Mouse (Mus musculus) gastrocnemius, postnatal 14 days (tissue): Measurements from ENCODE around the gene Prkaca. TPM values are rescaled to one million over a fixed set of nuclear protein-coding genes. Genes with fewer than 3 reads are reported as not detected.
A peak's percentile ranks its signal among the peaks of the same experiment; 100 is the strongest.

Experiments used
- DNase-seq: peaks from one replicate; pipeline ENCODE4 v3.0.0; 2021; ENCODE audit warnings: mixed read lengths
- intact Hi-C: fragments of 180-260 bp; cut with DNase I; formaldehyde crosslinking; loops from one replicate; pipeline ENCODE4 v1.15.1; 2025; ENCODE audit warnings: low total_unique reads
- microRNA-seq, 2 experiments: library from miRNA; unstranded; fragments of <30 nt; microRNA quantifications; one replicate each; pipeline ENCODE4 v1.2.0; 2021
- total RNA-seq, 2 experiments: library from RNA; stranded (reverse); gene quantifications; 2 replicates each; pipeline ENCODE4 v1.2.3; 2021

Gene Prkaca
- total RNA-seq, 2 experiments from 2014 or later: 319 to 324 TPM

GRCm38 (mm10) chr8:84021569-84021968, 48.8 kb downstream of the Prkaca start:
- intact Hi-C loops: no loop called here
- no peak for DNase-seq

- peak; percentile 70 for DNase-seq
Observed at GRCm38 (mm10) chr8:84023085-84023484, 50.3 kb downstream of the Prkaca start.

GRCm38 (mm10) chr8:84023631-84024030, 50.8 kb downstream of the Prkaca start:
- DNase-seq: no peak
- intact Hi-C loops: no loop called here

More at GRCm38 (mm10) chr8:84023085-84023484, 50.3 kb downstream of the Prkaca start:
- intact Hi-C loops: no loop called here

GRCm38 (mm10) chr8:84024171-84024570, 51.4 kb downstream of the Prkaca start:
- DNase-seq: peak; percentile 64
- intact Hi-C loops: no loop called here

- DNase-seq: peak; percentile 71
- intact Hi-C loops: no loop called here
Observed at GRCm38 (mm10) chr8:84025863-84026262, 53.1 kb downstream of the Prkaca start.

- intact Hi-C loops: no loop called here
Observed at GRCm38 (mm10) chr8:84027449-84027848, 54.7 kb downstream of the Prkaca start.

GRCm38 (mm10) chr8:84029272-84029671, 56.5 kb downstream of the Prkaca start:
- intact Hi-C loops: no loop called here
- no peak for DNase-seq

More at GRCm38 (mm10) chr8:84027449-84027848, 54.7 kb downstream of the Prkaca start:
- no peak for DNase-seq

- intact Hi-C loops: no loop called here
- no peak for DNase-seq
Observed at GRCm38 (mm10) chr8:84032777-84033176, 60.0 kb downstream of the Prkaca start.

- intact Hi-C loops: no loop called here
- DNase-seq: peak; percentile 32
Observed at GRCm38 (mm10) chr8:84038015-84038414, 65.2 kb downstream of the Prkaca start.

- intact Hi-C loops: no loop called here
- DNase-seq: peak; percentile 70
Observed at GRCm38 (mm10) chr8:84039050-84039449, 66.3 kb downstream of the Prkaca start.

- intact Hi-C loops: loop anchor here (10.0 kb wide), 1 partner anchor 132 kb away; no protein-coding TSS in a partner anchor
Observed at GRCm38 (mm10) chr8:84042066-84042947, 69.5 kb downstream of the Prkaca start, which contains the start of gene Il27ra. Il27ra (minus strand) TSS chr8:84042589.

GRCm38 (mm10) chr8:84042948-84043342, 70.2 kb downstream of the Prkaca start:
- intact Hi-C loops: loop anchor here (10.0 kb wide), 1 partner anchor 132 kb away; no protein-coding TSS in a partner anchor
- no peak for DNase-seq

More at GRCm38 (mm10) chr8:84042066-84042947, 69.5 kb downstream of the Prkaca start, which contains the start of gene Il27ra:
- DNase-seq: peak; percentile 78

- no peak for DNase-seq
- intact Hi-C loops: loop anchor here (10.0 kb wide), 1 partner anchor 131 kb away; no protein-coding TSS in a partner anchor
Observed at GRCm38 (mm10) chr8:84044103-84044502, 71.3 kb downstream of the Prkaca start.

GRCm38 (mm10) chr8:84044900-84045299, 72.1 kb downstream of the Prkaca start, which contains the start of gene Rln3:
Rln3 (minus strand) TSS chr8:84045000.
- intact Hi-C loops: loop anchor here (10.0 kb wide), 1 partner anchor 130 kb away; no protein-coding TSS in a partner anchor

More at GRCm38 (mm10) chr8:84044900-84045299, 72.1 kb downstream of the Prkaca start, which contains the start of gene Rln3:
- DNase-seq: no peak

Small RNA genes within 50 kb of the gene (microRNA-seq; reads per million reads assigned to microRNA genes)
- gene Gm44330 (0 reads per million in 2 experiments), gene Gm44450 (0 reads per million in 2 experiments), gene Mir1199 (1.0 to 1.9 reads per million in 2 experiments), gene Mir8111 (4.8 to 5.0 reads per million in 2 experiments)

Other genes starting within 250 kb of the Prkaca start
- gene Adgre5, start 231.7 kb upstream of the Prkaca start, total RNA-seq: 10 to 100 TPM; 31.6 to 40.0 TPM
- 10 to 100 TPM; 16.2 to 17.2 TPM for gene Adgrl1, start 72.9 kb upstream of the Prkaca start, total RNA-seq
- gene Gm10644, start 17.8 kb upstream of the Prkaca start, total RNA-seq: under 1 TPM; 0.11 to 0.14 TPM
- gene Asf1b, start 17.5 kb upstream of the Prkaca start, total RNA-seq: 1 to 10 TPM; 2.0 to 3.1 TPM
- 10 to 100 TPM; 17.8 to 22.1 TPM for gene Samd1, start 24.7 kb downstream of the Prkaca start, total RNA-seq
- gene 1700067K01Rik, start 28.5 kb downstream of the Prkaca start, total RNA-seq: not detected
- gene 2210011C24Rik, start 39.2 kb downstream of the Prkaca start, total RNA-seq: 1 to 10 TPM; 2.9 to 4.2 TPM
- gene Palm3, start 48.5 kb downstream of the Prkaca start, total RNA-seq: under 1 TPM; 0.25 to 0.51 TPM
- 1 to 10 TPM in 1 of 2 experiments, under 1 TPM in 1; 0.84 to 1.1 TPM for gene Il27ra, start 69.6 kb downstream of the Prkaca start, total RNA-seq
- not detected for gene Rln3, start 72.0 kb downstream of the Prkaca start, total RNA-seq
- gene Gm10643, start 92.1 kb downstream of the Prkaca start, total RNA-seq: 1 to 10 TPM; 2.6 TPM
- 1 to 10 TPM; 5.2 to 5.9 TPM for gene Rfx1, start 93.8 kb downstream of the Prkaca start, total RNA-seq
- gene Dcaf15, start 131.8 kb downstream of the Prkaca start, total RNA-seq: 1 to 10 TPM; 5.8 to 7.1 TPM
- gene Podnl1, start 153.0 kb downstream of the Prkaca start, total RNA-seq: under 1 TPM in 1 of 2 experiments, not detected in 1; 0.10 TPM
- gene Cc2d1a, start 174.9 kb downstream of the Prkaca start, total RNA-seq: 10 to 100 TPM; 12.1 to 12.6 TPM
- gene 4930432K21Rik, start 175.0 kb downstream of the Prkaca start, total RNA-seq: under 1 TPM; 0.27 to 0.62 TPM
- gene Nanos3, start 212.2 kb downstream of the Prkaca start, total RNA-seq: under 1 TPM in 1 of 2 experiments, not detected in 1; 0.43 TPM